Mouse (Mus musculus): ENCODE data around the gene Scamp4. TPM values are rescaled to one million over a fixed set of nuclear protein-coding genes. Genes with fewer than 3 reads are reported as not detected.

Gene Scamp4
- 10 to 100 TPM; 27.0 to 30.4 TPM for total RNA-seq (2021)

DNA sequence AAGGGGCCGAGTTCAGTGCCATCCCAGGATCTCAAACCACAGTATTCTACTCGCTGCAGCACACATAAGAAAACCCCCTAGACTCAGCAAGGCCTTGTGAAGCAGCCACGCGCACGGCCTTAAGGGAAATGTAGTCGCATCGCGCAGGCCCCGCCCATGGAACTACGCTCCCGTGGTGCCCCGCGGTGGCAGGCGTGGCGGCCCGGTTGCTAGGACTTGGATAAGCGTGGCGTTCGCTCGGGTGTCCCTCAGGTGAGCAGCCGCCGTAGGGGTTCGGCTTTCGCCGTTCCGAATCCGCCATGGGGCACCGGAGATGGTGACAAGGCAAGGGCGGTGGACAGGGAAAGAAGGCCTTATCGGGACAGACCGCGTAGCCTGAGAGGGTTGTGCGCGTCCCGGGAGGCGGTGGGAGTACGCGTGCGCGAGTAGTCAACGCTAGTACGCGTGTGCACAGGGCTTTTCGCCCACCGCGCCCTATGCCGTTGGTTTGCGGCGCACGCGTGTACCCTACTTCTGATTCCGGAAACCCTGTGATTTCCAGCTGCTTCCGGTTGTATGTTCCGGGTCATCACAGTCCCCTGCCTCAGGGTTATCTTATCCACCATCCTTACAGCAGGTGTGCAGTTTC lies at the start of gene Scamp4, which contains the start of gene Adat3:
Scamp4 (plus strand) TSS at position 175 of the 628 bp plus-strand sequence.
Adat3 (plus strand) TSS at position 183 of the 628 bp plus-strand sequence.
- peak; percentile 93 for DNase-seq

DNA sequence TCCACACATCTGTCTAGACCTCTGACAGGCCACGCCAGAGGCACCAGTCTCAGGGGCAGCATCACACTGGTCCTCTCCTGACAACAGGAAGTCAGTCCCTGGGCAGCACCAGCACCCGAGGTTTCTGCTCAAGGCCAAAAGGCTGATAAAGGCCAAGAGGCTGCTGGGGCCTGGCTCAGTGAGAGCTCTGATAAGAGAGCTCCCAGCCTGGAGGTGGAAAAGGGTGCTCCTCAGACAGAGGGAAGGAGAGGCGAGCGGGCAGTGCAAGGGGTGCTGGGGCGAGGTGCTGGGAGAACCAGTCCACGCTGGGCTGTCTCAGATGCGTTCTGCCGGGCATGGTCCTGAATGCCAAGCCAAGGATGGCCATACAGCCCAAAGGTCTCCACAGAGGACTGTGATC lies 49.1 kb upstream of the Scamp4 start:
- DNase-seq = no peak

DNA sequence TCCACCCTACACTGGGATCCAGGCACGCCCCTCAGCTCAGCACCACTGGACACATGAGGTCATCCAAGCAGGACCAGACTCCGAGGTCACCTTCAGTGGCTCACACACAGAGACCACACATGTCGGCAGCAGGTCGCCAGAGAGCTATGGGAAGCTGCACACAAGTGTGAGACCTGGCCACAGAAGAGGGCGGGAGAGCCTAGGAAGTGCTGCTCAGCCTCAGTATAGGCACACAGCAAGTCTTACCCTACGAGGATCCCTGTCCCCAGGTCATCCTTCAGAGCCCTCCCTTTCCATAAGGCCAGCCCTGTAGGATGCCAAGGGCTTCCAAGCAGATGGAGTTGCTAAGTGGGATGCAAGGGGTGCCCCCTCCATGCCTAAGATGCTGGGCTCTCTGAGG lies 48.7 kb upstream of the Scamp4 start:
- DNase-seq = no peak

DNA sequence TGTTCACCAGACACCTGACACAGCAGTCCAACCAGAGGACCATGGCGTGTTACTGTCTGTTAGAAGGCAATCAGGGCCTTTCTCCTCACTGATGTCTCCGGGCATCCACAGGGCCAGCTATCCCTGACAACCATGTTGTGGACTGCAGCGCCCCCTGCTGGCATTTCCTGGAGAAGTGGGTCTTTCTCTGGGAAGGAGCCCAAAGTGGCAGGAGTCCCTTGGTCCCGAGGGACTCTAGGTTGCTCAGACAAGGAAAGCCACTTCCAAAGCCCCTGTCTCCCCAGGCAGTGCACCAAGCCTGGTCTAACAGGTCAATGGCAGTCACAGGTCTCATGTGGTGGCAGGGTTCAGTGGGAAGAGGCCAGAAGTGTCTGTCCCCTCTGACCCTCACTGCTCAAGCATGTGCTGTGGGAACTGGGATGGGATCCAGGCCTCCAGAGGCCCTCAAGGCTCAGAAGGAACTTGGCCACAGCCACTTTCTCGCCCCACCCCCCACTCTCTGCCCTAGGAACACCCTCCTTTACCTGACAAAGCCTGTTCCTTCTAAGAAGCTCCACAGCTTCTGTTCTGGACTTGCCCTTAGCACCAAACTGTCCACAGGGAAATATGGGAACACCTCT lies 45.2 kb upstream of the Scamp4 start:
- peak; percentile 88 for DNase-seq

DNA sequence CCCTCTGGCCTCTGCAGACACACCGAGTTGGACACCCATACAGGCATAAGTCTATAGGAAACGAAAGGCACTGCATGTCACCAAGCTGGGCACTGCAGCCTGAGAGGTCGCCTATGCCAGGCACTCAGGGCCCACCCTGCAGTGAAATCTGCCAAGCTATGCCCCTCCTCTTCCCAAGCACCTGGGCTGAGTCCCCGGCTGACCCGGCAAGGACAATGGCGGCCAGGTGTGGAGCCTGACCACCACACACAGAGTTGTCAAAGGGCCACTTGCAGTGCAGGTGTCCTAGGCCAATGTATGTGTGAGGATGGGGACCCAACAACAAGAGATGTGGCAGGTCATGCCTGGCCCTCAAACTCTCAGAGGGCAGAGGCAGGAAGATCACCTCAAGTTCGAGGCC lies 43.2 kb upstream of the Scamp4 start:
- no peak for DNase-seq

DNA sequence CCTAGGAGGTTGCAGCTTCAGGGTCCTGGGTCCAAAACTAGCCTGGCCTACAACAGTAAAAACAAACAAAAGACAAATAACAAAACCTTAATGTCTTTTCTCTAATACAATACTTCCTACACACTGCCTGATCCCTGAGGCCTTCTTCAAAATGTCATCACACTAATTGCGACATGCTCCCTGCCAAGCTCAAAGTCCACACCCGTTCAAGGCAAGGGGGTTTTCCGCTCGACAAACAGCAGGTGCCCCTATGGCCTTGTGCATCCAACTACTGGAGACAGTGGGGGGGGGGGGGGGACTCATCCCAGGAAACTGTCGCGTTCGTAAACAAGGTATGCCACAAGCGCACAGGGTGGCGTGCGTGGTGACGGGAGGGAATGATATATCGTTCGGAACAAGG lies 42.1 kb upstream of the Scamp4 start:
- DNase-seq = no peak

DNA sequence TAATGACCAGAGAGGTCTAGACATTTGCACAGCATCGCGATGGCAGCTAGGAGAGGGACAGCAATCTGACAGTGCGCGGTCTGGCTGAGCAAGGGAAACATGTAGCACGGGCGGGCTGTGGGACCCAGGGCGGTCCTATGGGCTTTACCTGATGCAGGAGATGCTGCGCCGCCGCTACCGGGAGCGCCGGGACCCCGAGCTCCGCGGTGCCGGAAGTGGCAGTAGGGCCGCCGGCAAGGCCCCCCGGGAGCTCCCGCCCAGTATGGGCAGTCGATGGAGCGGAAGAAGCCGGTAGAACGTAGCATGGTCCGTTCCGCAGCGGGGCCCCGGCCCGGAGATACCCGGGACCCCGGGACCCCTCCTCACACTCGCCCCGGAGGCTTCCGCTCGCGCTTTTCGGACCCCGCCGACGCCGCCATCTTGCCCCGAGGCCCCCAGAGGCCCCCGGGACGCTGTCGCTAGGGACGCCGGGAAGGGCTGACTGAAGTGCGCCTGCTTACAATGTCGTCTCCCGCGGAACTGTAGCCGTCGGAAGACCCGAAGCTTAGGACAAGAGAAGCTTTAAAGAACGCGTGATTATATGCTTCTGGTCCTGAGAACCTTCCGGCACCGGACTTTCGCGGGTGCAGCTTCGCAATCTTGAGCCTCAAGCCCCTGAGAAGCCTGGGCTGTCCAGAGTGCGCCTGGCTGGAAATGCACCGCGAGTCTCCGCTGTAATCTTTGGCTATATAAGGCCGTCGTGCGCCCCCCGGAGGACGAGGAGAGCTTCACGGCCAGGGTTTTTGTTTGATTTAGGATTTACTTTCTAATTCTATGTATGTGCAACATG lies 41.3 kb upstream of the Scamp4 start, which contains the start of gene Rexo1:
Rexo1 (minus strand) TSS at position 445 of the 829 bp plus-strand sequence.
- peak; percentile 93 for DNase-seq

DNA sequence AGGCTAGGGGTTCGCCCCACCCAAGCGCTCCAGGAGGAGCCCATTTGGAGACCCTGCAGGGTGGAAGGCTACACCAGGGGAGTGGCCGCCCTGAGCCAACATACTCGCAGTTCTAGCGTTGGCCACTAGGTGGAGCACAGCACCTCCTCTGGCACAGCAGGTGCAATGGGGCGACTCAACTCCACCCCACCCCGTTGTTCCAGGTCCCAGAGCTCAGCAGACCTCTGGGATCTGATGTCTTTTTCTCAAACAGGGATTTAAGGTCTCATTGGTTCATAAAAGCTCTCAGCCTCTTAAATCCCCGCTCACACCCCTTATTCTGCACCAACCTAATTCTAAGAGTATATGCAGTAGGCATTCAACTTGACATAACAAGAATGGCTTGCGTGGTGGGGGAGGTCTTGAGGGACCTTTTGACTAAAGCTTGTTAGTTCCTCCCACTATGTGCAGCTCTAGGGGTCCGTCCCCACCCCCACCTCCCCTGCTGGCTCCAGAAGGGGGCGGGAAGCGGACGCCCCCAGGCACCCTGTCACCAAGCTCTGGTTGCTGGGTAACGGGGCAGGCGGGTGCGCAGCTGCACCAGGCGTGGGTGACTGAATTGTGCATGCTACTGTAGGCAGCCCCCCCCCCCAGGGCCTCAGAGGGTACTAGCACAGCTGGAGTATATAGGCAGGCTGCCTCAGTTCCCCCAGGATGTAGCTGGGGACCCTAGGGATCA lies 36.1 kb upstream of the Scamp4 start:
- peak; percentile 92 for DNase-seq

DNA sequence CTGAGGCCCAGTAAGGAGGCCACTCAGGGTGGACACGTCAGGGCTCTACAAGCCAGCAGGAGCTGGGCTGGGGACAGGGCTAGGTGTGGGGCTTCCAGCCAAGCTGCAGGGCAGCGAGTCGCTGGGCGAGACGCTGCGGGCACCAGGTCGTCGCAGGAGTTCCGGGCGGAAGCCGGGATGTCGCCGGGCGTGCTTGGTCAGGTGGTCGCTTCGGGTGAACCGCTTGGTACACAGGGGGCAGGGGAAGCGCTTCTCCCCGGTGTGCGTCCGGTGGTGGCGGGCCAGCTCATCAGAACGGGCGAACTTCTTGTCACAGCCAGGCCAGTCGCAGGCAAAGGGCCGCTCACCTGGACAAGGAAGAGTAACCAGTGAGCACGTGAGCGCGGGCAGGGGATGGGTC lies 33.8 kb upstream of the Scamp4 start:
- DNase-seq = no peak

DNA sequence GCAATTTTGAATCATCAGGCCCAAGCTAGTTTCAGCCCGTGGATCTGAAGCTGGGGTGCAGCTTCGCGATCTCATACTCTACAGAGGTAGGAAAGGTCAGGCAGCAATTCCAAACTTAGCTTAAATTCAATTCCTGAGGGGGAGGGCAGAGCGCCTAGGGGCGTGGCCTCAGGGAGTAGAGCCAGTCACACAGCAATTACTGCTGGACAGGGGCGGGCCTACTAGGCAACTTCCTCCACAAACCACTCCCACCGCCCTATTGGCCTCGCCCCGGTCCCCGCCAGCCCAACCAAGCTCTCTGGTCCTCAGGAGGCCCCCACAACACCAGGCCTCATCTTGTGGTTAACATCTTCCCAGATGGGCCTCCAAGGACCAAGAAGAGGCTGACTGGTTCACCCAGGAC lies 33.0 kb upstream of the Scamp4 start:
- DNase-seq = peak; percentile 73

DNA sequence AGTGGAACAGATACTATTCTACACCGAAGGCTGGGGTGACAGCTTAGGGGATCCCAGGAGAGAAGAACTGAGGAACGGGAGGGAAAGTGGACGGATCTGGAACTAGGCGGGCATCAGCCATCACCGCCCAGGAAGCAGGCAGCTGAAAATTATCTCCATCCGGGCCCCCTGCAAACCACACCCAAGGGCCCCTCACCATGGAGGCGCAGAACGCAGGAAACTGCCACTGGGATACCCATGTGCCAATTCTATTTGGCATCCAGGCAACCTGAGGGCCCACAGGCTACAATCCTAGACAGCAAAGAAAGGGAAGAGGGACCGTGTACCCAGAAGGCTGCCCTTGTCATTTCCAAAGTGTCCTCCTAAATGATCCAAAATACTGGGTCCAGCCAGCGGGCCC lies 32.3 kb upstream of the Scamp4 start:
- no peak for DNase-seq

DNA sequence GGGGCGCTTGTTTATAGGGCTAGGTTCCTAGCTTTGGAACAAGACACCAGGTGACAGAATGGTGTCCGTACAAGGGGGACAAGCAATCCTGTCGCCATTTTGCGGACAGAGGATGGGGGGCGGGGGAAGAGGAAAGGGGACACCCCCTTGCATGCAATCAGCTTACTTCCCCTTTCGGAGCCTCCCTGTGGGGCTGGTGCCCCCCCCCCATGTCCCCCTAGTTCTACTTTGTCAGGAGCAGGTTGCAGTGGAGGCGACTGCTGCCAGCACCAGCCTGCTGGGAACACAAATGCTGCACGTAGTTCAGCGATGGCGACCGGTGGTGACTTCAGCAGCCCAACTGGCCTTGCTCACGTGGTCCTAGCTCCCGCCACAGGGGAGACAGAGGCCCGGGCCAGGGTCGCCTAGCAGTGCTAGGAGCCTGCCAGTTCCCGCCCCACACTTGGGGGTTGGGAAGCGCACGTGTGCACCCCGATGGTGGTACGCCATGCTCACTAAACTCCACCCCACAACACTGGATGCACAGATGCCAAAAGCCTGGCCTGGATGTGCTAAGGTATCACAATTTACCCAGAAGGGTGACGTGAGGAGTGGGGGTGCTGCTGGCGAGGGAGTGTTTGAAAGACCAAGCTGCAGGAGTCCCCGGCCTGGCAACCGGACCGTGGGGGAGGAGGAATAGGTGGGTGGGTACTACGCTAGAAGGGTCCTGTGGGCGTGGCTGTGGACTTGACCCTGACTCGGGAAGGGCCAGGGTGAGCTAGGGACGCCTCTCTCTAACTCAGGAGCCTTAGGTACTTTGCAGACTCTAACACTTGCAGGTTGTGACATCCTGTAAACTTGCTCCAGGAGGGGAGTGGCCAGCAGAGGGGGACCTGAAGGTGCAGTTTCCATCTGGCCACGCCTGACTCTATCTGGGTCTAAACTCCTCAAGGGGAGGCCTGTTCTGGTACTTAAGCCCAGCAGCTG lies 31.5 kb upstream of the Scamp4 start:
- no peak for DNase-seq

DNA sequence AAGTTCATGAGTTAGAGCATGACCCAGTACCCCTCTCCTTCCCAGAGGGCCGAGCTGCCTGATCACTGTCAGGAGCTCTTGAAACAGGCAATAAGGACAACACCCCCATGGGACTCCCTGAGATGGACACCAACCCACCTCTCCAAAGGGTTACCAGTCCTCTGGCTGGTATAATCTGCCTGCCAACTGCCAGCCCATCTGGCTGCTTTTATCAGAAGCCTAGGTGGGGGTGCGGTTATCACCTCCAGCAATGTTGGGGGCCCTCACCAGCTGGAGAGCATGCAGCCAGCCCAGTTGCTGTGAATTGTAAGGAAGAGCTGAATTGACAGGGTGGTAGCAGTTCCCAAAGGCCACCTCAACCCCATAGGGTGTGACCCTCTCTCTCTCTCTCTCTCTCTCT lies 30.2 kb upstream of the Scamp4 start:
- no peak for DNase-seq

DNA sequence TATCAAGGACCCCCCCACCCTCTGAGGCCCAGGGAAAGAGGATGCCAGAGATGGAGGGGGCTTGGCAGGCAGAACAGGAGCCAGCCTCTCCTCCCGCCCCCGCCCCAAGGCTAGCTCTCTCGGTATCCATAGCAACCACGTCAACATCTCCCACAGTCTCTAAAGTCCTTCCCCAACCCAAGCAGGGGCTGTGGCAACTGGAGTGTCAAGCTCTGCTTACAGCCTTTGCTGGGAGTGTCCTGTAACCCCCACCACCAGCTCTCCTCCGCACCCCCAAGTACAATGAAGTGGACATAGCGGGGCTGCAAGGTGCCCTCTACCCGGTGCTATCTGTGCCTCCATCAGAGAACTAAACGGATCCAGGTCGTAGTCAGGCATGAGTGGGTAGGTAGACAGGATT lies 28.7 kb upstream of the Scamp4 start:
- no peak for DNase-seq

DNA sequence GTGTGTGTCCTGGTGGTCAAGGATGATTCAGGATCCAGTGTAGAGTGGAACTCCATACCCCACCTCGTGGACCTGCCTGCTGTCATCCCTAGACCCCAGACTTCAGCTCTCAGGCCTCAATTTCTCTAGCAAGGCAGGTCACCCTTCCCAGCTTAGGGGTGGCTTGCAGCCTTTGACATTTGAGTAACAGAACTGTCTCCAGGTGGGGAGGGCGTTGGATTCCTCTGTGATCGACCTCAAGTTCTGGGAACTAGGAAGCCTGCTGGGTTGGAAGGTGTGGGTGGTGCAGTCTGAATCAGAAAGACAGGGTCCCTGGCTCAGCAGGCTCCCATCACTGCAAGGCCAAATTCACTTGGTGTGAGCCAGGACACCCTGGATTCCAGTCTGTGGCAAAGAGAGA lies 27.8 kb upstream of the Scamp4 start:
- DNase-seq = no peak

DNA sequence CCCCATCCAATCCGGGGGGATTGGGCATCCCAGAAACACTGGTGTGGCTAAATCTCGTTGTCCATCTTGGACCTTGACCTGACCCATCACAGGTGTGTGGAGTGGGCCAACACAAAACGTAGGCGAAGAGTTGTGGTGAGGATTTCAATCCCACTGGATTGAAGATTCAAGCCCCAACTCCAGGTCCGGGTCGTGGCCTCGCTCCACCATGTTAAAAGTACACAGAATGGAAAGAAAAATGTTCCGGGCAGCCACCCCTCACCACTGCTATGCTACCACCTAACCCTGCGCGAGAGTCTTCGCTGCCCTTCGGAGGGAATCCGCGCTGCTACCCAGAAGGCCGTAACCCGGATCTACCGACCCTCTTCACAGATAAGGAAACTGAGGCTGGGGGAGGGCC lies 26.7 kb upstream of the Scamp4 start:
- DNase-seq = no peak

DNA sequence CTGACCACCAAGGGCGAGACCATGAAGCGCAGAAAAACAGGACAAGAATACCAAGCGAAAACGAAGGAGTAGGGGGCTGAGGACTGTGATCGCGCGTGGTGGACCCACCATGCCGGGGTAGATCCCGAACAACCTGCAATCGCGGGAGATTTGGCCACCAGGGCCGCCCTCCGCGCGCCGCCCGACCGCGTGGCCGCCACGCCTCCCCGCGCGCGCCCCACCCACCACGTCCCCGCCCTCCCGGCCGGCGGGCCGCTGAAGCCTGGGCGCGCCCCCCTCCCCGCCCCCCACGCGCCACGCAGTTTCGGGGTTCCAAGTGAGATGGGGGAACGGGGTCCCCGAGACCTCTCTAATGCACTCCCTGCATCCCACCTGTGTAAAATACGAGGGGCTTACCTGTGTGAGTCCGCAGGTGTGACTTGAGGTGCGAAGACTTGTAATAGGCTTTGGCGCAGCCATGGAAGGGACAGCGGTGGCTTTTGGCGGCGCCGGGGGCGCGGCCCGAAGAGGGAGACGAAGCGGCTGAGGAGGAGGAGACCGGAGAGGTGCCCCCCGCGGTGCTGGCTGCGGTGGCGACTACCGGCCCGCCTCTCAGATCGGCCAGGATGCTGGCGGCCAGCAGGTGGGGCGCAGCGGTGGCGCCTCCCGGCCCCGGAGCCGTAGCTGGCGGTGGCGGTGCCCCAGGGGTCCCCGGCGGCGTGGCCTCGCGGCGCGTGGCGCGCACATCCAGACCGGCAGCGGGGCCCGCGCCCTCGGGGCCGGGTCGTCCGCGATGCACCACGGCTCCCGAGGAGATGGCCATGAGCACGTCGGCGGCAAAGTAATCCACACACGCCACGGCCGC lies 26.1 kb upstream of the Scamp4 start:
- peak; percentile 67 for DNase-seq

DNA sequence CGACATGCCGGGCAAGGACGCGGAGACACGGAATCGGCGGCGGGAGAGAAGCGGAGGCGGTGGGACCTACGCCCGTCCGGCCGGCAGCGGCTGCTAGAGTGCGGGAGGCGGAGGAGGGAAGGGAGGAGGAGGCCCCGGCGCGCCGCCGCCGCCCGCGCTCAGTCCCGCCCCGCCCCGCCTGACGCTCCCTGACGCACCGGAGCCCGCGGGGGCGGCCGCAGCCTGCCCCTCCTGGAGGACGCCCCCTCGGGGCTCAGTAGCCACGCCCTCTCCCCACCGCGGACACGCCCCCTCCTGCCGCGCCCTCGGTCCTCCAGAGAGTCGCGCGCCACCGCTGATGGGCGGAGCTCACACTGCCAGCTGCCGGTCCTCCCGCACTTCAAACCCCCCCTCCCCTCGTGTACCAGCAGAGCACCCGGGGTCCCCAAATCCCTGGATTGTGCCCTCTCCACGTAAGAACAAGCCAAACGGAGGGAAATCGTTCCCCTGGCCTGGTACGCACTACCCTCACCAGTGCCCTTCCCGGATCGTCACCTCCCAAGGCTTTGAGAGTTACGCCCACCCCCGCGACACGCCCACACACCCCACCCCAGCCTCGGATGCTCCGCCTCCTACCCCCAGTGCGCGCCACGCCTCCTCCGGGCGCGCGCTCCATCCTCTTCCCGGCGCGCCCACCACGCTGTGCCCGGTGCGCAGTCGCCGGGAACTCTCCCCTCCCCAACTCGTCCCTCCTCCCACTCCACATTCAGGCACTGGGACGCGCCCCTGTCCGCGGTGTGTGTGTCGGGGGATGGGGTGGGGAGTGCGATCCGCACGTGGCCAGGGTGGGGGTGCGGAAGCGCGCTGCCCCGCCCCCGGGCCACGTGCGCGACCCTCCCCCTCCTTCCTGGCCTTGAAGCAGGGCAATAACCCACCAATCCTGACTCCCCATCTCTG lies 25.2 kb upstream of the Scamp4 start, which contains the start of gene Klf16:
Klf16 (minus strand) TSS at position 127 of the 936 bp plus-strand sequence.
- DNase-seq = peak; percentile 99

DNA sequence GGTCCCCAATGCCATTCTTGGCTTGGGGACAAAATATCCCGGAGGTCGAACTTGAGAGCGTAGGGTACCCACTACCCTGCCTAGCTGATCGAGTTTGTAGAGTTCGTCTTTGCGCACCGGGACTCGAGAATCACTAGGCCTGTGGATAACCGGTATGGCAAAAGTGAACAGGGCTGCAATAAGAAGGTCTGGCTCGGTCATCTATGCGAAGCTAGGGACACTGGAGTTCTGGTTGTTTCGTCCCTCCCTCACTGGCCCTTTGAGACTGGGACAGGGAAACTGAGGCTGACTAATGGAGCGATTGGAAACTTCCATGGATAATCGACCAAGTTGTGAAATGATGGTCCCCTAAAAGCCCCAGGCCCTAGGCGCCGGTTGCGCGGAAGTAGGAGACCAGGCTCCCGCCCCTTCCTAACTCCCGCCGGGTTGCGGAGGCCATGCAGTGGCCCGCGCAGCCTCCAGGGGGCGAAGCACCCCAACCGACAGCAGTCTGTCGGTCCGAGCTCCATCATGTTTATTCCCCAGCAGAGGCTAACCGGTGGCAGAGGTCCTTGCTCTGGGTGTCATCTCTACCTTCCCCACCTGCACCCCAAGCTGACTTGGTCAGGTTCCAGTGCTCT lies 24.4 kb upstream of the Scamp4 start:
- DNase-seq = peak; percentile 92
